Mouse (Mus musculus): ENCODE results near the gene Josd1. TPM values are rescaled to one million over a fixed set of nuclear protein-coding genes. Genes with fewer than 3 reads are reported as not detected.

Josd1 gene
- polyA plus RNA-seq, 1 experiment from 2014 or later, result 21.6 TPM

DNA sequence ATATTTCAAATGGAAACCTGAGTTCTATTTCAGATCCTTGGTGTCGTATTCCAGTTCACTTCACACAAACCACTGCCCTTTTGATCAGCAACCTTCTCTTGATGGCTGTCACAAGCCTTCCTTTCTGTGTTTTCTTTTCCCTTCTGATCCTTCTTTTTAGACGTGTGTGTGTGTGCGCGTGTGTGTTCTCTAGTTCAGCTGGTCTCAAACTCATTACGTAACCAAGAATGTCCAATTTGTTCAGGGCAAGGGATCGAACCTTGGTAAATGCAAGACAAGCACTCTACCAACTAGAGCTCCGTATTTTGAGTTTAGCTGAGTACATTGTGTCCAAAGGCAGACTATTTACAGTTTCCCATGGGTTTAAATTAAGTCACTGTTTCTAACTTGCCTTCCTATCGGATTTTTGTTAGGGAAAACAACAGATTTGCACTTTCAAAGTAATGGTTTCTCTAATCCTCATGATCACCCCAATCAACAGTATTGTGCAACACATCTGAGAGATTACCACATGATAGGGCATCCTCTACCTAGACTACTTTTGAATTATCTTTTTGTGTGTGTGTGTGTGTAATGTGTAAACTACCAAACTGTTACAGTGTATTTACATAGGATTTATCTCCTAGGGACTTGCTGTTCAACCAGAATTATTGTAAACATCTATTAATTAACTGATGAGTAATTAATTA lies 693 bp upstream of the Josd1 start:
- no peaks in the 10 kb centered on the region for H3K9me3 ChIP-seq (replicated peaks; ENCODE audit: control insufficient read depth, low read length)
- no peaks in the 10 kb centered on the region for H3K36me3 ChIP-seq (ENCODE audit: control insufficient read depth, insufficient read depth)
- WGBS (ENCODE audit: insufficient replicate concordance), result 7% methylated on average over 8 of the region's 8 CpGs
- ATAC-seq (ENCODE audit: low read depth), result no peak
- H3K4me3 ChIP-seq (ENCODE audit: low read depth, low read length), result peak overlapping the region; percentile 92
- H3K4me2 ChIP-seq (ENCODE audit: low read depth, low read length), result peak overlapping the region; percentile 89
- H3K4me1 ChIP-seq (ENCODE audit: control insufficient read depth, low read depth, low read length), result peaks cover 65% of the 10 kb centered on the region
- H3K9ac ChIP-seq (ENCODE audit: low read depth, low read length), result peak overlapping the region; percentile 98
- peak overlapping the region; percentile 99 for H3K27ac ChIP-seq (ENCODE audit: low read length)
- no peaks in the 10 kb centered on the region for H3K27me3 ChIP-seq (ENCODE audit: control insufficient read depth, insufficient read depth, low read depth, low read length)

DNA sequence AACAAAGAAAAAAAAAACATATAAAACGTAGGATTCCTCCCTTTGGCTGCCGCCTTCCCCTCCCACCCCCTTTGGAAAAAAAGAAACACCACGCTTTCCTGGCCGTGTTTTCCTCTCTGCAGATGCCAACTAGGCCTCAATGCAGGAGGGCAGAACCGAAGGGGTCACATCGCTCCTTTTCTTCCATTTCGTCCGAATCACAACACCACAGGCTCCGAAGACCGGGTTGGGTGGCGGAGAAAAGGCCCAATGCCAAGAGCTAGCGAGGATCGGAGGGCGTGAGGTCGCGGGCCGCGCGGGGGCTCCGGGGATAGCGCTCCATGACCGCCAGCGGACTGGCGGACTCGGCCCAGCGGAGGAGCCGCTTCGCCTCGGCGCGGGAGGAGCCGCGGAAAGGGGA lies 544 bp downstream of the Josd1 start:
- WGBS (ENCODE audit: insufficient replicate concordance), result under 1% methylated on average over 33 of the region's 33 CpGs
- Histone ChIP-seq H3K27me3 (ENCODE audit: control insufficient read depth, insufficient read depth, low read depth, low read length) (no peaks in the 10 kb centered on the region), H3K4me1 (ENCODE audit: control insufficient read depth, low read depth, low read length) (peaks cover 65% of the 10 kb centered on the region), H3K9ac (ENCODE audit: low read depth, low read length) (peak overlapping the region; percentile 98), H3K4me2 (ENCODE audit: low read depth, low read length) (peak overlapping the region; percentile 89), H3K9me3 (replicated peaks; ENCODE audit: control insufficient read depth, low read length) (no peaks in the 10 kb centered on the region), H3K36me3 (ENCODE audit: control insufficient read depth, insufficient read depth) (no peaks in the 10 kb centered on the region), H3K27ac (ENCODE audit: low read length) (peak overlapping the region; percentile 99), H3K4me3 (ENCODE audit: low read depth, low read length) (peak overlapping the region; percentile 92)
- no peak for ATAC-seq (ENCODE audit: low read depth)

DNA sequence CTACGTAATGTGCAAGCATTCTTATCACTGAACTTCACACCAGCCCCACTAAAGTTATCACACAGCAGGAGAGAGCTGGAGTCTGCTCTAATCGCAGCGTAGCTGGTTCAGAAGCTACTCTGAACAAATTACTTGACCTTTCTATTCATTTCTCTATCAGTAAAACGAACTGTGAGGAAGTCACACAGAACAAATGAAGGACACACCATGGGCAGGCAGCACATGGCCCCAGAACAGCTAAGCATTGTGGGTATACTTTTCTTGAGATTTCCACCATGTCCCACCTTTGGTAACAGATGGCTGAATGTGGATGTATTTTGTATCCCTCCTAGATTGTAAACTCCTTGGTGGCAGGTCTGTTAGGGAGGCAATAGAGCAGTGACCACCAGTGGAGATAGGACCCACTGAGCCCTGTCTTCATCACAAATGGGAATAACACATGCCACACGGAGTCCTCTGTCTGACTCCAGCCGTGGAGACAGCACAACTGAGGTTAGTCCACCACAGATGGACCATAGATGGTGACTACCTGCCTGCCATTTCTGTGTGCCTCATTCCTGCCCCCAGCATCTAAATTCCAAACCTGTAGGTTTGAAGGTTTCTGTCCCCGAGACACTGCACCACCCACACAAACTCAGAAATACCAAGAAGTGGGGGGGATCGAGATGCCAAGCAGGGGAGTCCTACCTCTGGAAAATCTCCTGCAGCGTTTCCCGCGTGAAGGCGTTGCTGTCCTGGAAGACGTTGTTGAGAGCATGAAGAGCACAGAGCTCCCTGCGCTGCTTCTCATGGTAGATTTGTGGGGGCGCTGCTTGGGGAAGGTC lies 1.5 kb downstream of the Josd1 start:
- Histone ChIP-seq H3K9me3 (replicated peaks; ENCODE audit: control insufficient read depth, low read length) (no peaks in the 10 kb centered on the region), H3K36me3 (ENCODE audit: control insufficient read depth, insufficient read depth) (no peaks in the 10 kb centered on the region), H3K9ac (ENCODE audit: low read depth, low read length) (peak overlapping the region; percentile 98), H3K27ac (ENCODE audit: low read length) (peak overlapping the region; percentile 99), H3K4me2 (ENCODE audit: low read depth, low read length) (peak overlapping the region; percentile 89), H3K27me3 (ENCODE audit: control insufficient read depth, insufficient read depth, low read depth, low read length) (no peaks in the 10 kb centered on the region), H3K4me1 (ENCODE audit: control insufficient read depth, low read depth, low read length) (peaks cover 66% of the 10 kb centered on the region), H3K4me3 (ENCODE audit: low read depth, low read length) (peak overlapping the region; percentile 92)
- 4% methylated on average over 15 of the region's 15 CpGs for WGBS (ENCODE audit: insufficient replicate concordance)
- ATAC-seq (ENCODE audit: low read depth), result no peak

DNA sequence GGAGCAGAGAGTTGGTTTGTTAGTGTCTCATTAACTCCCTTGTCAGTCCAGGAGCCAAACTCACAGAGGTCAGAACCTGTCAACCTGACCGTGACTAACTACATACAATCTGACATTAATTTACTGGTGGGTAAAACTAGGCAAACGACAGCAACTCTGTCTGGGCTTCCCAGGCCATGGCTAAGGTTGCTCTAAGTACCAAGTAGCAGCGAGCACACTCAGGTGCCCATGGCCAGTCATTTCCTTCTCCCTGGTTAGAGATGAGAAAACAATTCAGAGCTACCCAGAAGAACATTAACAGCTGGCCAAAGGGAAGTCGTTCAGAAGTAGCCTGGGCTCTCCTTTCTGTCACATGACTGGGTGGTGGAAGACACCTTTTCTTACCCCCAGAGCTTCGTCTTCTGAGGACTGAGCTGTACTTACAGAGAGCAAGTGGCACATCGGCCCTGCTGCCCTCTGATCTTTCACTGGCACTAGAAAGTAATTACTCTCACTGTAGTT lies 2.5 kb downstream of the Josd1 start:
- no peaks in the 10 kb centered on the region for H3K9me3 ChIP-seq (replicated peaks; ENCODE audit: control insufficient read depth, low read length)
- no peaks in the 10 kb centered on the region for H3K36me3 ChIP-seq (ENCODE audit: control insufficient read depth, insufficient read depth)
- no peak for ATAC-seq (ENCODE audit: low read depth)
- H3K4me2 ChIP-seq (ENCODE audit: low read depth, low read length), result peak overlapping the region; percentile 89
- H3K27ac ChIP-seq (ENCODE audit: low read length), result peak overlapping the region; percentile 99
- peak overlapping the region; percentile 92 for H3K4me3 ChIP-seq (ENCODE audit: low read depth, low read length)
- peaks cover 73% of the 10 kb centered on the region for H3K4me1 ChIP-seq (ENCODE audit: control insufficient read depth, low read depth, low read length)
- no peaks in the 10 kb centered on the region for H3K27me3 ChIP-seq (ENCODE audit: control insufficient read depth, insufficient read depth, low read depth, low read length)
- peak overlapping the region; percentile 98 for H3K9ac ChIP-seq (ENCODE audit: low read depth, low read length)
- 18% methylated on average over 6 of the region's 6 CpGs for WGBS (ENCODE audit: insufficient replicate concordance)

DNA sequence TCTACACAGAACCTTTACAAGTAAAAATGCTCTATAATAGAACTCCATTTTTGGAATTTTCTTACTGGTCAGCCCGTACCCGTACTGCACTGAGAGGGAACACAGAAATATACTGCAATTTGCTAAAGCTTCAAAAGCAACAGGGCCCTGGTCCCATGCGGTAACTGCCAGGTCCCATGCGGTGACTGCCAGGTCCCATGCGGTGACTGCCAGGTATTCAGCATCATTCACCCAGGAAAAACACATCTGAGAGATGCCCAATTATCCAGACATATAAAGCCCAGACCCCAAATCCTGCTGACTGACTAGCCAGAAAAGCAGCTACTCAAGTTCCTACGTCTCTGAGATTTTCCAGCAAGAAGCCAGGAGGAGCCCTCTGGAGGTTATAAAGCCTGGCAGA lies 3.1 kb downstream of the Josd1 start:
- whole genome bisulfite sequencing (ENCODE audit: insufficient replicate concordance), result 75% methylated on average over 6 of the region's 6 CpGs
- Histone ChIP-seq H3K4me3 (ENCODE audit: low read depth, low read length) (peak overlapping the region; percentile 92), H3K36me3 (ENCODE audit: control insufficient read depth, insufficient read depth) (no peaks in the 10 kb centered on the region), H3K27ac (ENCODE audit: low read length) (peak overlapping the region; percentile 99), H3K4me2 (ENCODE audit: low read depth, low read length) (peak overlapping the region; percentile 89), H3K9ac (ENCODE audit: low read depth, low read length) (peak overlapping the region; percentile 98), H3K9me3 (replicated peaks; ENCODE audit: control insufficient read depth, low read length) (no peaks in the 10 kb centered on the region), H3K27me3 (ENCODE audit: control insufficient read depth, insufficient read depth, low read depth, low read length) (no peaks in the 10 kb centered on the region), H3K4me1 (ENCODE audit: control insufficient read depth, low read depth, low read length) (peaks cover 70% of the 10 kb centered on the region)
- no peak for ATAC-seq (ENCODE audit: low read depth)

DNA sequence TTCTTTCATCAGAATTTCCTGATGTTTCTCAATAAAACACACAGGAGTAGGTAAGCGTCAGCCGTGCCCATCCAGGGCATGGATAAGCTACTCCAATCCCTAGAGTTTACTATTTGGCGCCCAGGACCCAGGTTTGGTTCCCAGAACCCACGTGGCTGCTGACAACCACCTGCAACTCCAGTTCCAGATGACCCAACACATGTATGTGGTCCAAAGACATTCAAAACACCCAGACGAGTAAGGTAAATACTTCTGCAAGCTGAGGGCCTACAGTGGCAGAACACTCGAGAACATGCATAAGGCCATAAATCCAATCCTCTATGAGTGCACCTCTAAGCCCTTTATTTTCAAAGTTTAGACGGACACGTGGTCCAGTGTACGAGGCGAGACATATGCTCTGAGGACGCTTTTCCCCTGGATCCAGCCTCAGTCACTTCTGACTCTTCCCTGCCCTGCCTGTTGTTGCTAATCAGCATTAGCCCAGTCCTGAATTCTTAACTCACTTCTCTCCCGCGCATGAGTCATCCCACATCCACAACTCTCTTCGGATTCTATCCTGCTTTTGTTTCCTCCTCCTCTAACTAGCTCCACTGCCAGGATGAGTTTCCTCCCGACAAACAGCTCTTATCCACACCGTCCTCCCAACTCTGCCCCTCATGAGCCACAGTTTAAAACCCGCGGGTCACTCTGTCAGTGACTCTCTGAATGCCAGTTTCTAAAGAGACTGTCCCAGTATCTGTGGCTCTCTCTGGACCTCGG lies 3.8 kb downstream of the Josd1 start:
- Histone ChIP-seq H3K4me2 (ENCODE audit: low read depth, low read length) (peak overlapping the region; percentile 89), H3K27ac (ENCODE audit: low read length) (peak overlapping the region; percentile 99), H3K9ac (ENCODE audit: low read depth, low read length) (peak overlapping the region; percentile 98), H3K4me1 (ENCODE audit: control insufficient read depth, low read depth, low read length) (peaks cover 64% of the 10 kb centered on the region), H3K4me3 (ENCODE audit: low read depth, low read length) (peak overlapping the region; percentile 92), H3K36me3 (ENCODE audit: control insufficient read depth, insufficient read depth) (no peaks in the 10 kb centered on the region), H3K27me3 (ENCODE audit: control insufficient read depth, insufficient read depth, low read depth, low read length) (no peaks in the 10 kb centered on the region), H3K9me3 (replicated peaks; ENCODE audit: control insufficient read depth, low read length) (no peaks in the 10 kb centered on the region)
- no peak for ATAC-seq (ENCODE audit: low read depth)
- 49% methylated on average over 19 of the region's 19 CpGs for WGBS (ENCODE audit: insufficient replicate concordance)

DNA sequence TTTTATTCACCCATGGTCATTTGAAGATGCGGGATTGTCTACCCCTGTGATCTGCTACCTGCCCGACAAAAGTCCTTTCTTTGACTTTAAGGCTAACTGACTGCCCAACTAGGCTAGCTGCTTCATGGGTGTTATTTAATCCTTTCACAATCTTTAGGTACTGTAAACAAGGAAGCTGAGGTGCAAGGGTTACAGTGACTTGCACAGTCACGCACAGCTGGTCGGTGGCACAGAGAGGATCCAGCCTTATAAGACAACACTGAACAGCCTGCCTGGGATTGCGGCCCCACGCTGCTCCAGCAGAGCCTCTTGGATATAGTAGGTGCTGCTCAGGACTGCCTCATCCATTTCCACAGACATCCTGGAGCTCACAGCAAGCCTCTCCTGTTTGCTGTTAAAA lies 4.6 kb downstream of the Josd1 start:
- H3K4me1 ChIP-seq (ENCODE audit: control insufficient read depth, low read depth, low read length), result peaks cover 62% of the 10 kb centered on the region
- H3K27me3 ChIP-seq (ENCODE audit: control insufficient read depth, insufficient read depth, low read depth, low read length), result no peaks in the 10 kb centered on the region
- WGBS (ENCODE audit: insufficient replicate concordance), result 56% methylated on average over 6 of the region's 6 CpGs
- peak; percentile 14 for ATAC-seq (ENCODE audit: low read depth)
- peak overlapping the region; percentile 99 for H3K27ac ChIP-seq (ENCODE audit: low read length)
- peak overlapping the region; percentile 89 for H3K4me2 ChIP-seq (ENCODE audit: low read depth, low read length)
- peak overlapping the region; percentile 92 for H3K4me3 ChIP-seq (ENCODE audit: low read depth, low read length)
- H3K36me3 ChIP-seq (ENCODE audit: control insufficient read depth, insufficient read depth), result no peaks in the 10 kb centered on the region
- H3K9me3 ChIP-seq (replicated peaks; ENCODE audit: control insufficient read depth, low read length), result no peaks in the 10 kb centered on the region
- peak overlapping the region; percentile 40 for H3K9ac ChIP-seq (ENCODE audit: low read depth, low read length)

DNA sequence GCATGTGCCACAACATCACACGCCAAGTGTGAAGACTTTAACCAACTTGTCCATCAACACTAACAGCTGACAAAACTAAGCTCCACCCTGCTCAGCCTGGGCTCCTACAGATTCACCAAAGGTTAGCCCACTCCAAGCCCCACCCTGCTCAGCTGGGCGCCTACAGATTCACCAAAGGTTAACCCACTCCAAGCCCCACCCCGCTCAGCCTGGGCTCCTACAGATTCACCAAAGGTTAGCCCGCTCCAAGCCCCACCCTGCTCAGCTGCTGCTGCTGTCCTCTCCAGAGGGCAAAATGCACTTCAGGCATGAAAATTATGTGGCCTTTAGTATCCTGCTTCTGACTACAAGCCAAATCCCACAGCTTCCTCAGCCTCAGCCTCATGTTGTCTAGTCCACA lies 5.7 kb downstream of the Josd1 start:
- no peaks in the 10 kb centered on the region for H3K27me3 ChIP-seq (ENCODE audit: control insufficient read depth, insufficient read depth, low read depth, low read length)
- H3K27ac ChIP-seq (ENCODE audit: low read length), result peak overlapping the region; percentile 99
- ATAC-seq (ENCODE audit: low read depth), result peak; percentile 55
- H3K9me3 ChIP-seq (replicated peaks; ENCODE audit: control insufficient read depth, low read length), result no peaks in the 10 kb centered on the region
- peaks cover 2% of the 10 kb centered on the region; the same call in 1 of the 2 replicates for H3K36me3 ChIP-seq (ENCODE audit: control insufficient read depth, insufficient read depth)
- 0 out of 2 replicates have a peak overlapping the region, but pooled peaks have one; percentile 89 for H3K4me2 ChIP-seq (ENCODE audit: low read depth, low read length)
- H3K9ac ChIP-seq (ENCODE audit: low read depth, low read length), result no peak overlapping the region
- no peak overlapping the region for H3K4me3 ChIP-seq (ENCODE audit: low read depth, low read length)
- H3K4me1 ChIP-seq (ENCODE audit: control insufficient read depth, low read depth, low read length), result peaks cover 63% of the 10 kb centered on the region
- WGBS (ENCODE audit: insufficient replicate concordance), result 61% methylated on average over 4 of the region's 4 CpGs
